Mouse (Mus musculus): Measurements from ENCODE around the gene Dchs1.

GRCm38 (mm10) chr7:105708733-105709132 is 78.7 kb downstream of the Dchs1 start:
- no peak for TF ChIP-seq CTCF (IDR thresholded peaks at IDR 0.05; ENCODE audit: borderline replicate concordance, insufficient read depth, low read length)
- TF ChIP-seq POLR2A (IDR thresholded peaks at IDR 0.05; ENCODE audit: low read depth, low read length): no peak

Measured in embryonic fibroblast, embryonic 13.5 days (primary cell).